Mouse (Mus musculus): ENCODE measurements around the gene Otx2. TPM values are rescaled to one million over a fixed set of nuclear protein-coding genes. Genes with fewer than 3 reads are reported as not detected.

The Otx2 gene
- polyA plus RNA-seq (2015; fragmentation: Nextera tagmentation; extraction: Ambion mirVana): not detected in 2 replicates

GRCm38 (mm10) chr14:48673541-48673940 is at the start of gene Otx2:
Otx2 (minus strand) TSS chr14:48673819.
- DNase-seq (ENCODE audit: low spot score): no peak

- DNase-seq (ENCODE audit: low spot score): no peak
Measured at GRCm38 (mm10) chr14:48722763-48723162, 49.1 kb upstream of the Otx2 start.

GRCm38 (mm10) chr14:48719296-48719695 is 45.7 kb upstream of the Otx2 start:
- DNase-seq (ENCODE audit: low spot score): no peak

DNA sequence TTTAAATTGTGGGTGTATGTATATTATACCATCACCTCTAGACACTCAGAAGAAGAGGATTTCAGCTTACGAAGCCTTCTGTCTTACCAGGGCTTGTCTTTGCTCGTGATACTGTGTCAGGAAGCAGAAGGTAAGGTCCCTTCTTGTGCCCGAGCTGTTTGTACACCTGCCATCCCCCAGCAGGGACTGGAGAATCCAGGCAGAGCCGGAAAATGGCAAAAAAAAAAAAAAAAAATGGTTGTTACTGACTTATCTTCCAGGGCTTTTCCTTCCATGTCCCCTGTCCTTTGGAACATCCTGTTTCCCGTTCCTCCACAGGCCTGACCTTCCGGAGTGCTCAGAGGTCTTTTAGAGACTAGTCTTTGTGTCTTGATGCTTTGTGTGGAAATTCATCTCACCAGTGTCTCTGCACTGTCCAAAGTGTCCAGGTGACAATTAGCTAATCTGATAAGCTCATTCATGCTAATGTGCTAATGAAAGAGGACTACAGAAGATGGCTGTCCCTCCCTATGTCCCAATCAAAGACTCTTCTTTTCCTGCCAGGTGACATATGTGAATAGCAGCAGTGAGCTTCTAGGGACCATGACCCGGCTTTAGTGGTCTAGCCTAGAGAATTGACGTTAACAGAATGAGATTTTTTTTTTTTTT is 44.1 kb upstream of the Otx2 start:
- no peak for DNase-seq (ENCODE audit: low spot score)

DNA sequence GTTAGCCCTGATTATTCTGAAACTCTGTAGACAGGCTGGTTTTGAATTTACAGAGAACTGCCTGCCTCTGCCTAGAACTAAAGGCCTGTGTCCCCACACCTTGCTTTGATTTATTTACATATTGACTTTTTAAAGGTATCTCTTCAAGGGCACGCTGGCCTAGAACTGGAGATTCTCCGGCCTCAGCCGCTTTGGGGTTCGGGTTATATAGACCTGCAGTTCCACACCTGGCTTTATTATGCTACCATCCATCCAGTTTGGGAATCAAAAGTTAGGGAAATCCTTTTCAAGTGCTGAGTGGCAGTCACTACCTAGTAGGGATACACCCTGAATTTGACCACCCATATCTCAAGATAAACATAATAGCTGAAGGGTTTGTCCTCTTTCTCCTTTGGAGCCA is 42.8 kb upstream of the Otx2 start:
- DNase-seq (ENCODE audit: low spot score): no peak

- DNase-seq (ENCODE audit: low spot score): no peak
Measured at GRCm38 (mm10) chr14:48710871-48711370, 37.3 kb upstream of the Otx2 start.

DNA sequence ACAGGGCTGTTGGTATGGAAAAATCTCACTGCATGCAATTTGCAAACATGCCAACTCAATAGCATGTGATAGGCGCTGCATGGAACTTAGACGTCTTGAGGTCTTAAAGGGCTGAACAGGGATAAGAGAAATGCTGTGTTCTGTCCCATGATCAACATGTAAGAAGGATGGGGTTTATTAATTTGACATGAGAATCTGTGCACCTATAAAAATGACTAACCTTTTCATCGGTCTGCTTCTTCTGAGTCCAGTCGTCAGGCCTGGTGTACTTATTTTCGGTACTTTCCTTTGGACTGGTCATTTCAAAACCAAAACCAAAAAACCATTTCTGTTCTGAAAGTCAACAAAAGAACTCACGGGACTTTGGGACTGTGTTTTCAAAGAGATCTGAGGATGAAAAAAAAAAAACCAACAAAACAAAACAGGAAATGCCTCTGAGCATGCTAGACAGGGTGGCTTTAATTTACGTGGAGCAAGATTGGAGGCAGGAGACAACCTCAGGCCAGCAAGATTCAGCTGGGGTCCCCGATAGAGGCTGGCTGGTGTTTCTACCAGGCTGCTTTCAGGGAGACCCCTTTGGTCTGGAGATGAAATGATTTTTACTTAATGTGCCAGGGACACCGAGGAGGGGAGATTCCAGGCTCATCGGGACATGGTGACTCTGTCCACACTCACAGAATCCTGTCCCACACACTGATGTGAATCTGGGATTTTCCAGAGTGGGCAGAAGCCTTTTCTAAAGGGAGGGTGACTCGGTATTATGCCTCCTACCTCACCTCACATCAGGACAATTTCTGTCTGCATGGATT is 36.6 kb upstream of the Otx2 start:
- no peak for DNase-seq (ENCODE audit: low spot score)

DNA sequence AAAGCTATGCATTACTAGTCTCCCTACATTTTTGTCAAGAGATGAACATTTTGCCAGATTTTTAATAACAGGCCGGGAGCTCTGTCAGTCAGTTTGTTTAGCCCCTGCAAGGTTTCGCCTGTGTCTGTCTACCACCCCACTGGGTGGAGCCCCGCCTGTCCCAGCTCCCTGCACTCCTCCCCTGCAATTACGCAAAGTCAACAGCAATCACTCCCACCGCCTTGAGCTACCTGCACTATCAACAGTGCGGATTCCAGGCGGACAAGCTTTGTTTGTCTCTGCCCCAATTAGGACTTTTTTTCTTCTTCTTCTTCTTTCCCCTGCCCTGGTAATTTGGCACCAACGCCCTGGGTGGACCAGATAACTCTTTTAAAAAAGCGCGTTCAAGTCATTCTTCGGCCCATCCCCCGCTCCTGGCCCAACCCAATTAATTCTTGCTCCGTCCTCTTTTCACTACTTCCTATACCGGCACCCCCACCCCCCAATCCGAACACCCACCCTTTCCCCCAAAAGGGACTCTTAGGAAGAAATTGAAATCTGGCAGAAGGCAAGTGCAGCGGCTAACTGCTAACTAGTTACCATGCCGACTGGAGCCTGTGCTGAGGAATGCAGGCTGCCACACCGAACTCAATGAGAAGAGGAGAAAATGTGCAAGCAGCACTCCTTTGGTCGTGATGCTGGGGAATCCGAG is 35.9 kb upstream of the Otx2 start:
- DNase-seq (ENCODE audit: low spot score): no peak

DNA sequence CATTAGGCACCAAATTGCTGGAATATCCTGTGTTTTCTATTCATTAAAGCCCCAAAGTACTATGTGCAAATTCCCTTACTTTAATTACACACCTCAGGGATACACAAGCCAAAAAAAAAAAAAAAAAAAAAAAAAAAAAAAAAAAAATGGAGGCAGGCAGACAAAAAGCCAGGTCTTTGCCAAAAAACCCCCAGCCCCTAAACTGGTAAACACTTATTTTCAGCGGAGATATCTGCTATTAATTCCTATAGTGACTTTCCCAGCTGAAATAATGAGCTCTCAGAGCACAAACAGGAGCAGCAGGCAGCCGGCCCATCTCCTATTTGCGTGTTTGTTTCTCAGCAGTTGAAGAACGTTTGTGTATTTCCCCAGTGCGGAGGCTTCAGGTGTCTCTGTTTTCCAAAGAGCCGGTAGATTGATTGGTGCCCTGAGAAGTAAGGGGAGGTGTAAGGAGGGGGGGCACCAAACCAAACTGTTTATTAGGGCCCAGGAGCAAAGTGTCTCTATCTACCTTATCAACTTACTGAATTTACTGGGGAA is 34.3 kb upstream of the Otx2 start:
- DNase-seq (ENCODE audit: low spot score): no peak

DNA sequence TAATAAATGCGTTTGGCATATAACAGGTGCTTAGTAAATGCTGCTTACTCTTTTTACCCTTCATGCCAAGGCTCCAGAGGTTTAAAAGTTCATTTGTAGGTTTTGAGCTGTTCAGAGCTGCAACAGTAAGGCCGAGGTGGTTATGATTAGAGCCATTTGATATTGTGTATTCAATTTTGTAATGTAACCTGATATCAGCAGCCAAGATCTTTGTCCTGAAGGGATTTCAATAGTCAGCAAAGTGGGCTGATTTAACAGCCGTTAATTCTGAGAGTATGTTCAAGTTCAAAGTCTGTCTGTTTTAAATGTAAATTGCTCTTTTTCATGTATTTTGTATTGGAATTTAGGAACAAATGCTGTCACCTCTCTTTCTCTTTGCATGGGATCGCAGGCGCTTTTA is 33.8 kb upstream of the Otx2 start:
- DNase-seq (ENCODE audit: low spot score): no peak

- no peak for DNase-seq (ENCODE audit: low spot score)
Measured at GRCm38 (mm10) chr14:48700790-48701370, 27.3 kb upstream of the Otx2 start.

GRCm38 (mm10) chr14:48679590-48679989 is 6.0 kb upstream of the Otx2 start:
- DNase-seq (ENCODE audit: low spot score): no peak

DNA sequence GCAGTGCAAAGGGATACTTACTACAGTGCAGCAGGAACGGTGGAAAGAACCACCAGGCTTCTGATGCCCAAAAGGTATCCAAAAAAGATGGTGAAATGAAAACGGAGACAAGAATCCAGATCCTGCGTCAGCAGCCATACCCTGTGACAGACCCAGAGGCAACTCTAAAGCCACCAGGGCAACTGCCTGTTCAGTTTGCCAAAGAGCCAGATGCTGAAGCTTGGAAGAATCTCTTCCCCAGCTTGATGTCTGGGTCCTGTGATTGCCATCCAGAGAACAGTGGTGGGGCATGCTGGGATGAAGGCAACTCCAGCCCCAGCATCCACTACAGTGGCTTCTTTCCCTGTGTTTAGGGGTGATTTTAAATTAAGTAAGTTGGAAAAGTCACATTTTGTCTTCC is 5.1 kb upstream of the Otx2 start:
- DNase-seq (ENCODE audit: low spot score): no peak

DNA sequence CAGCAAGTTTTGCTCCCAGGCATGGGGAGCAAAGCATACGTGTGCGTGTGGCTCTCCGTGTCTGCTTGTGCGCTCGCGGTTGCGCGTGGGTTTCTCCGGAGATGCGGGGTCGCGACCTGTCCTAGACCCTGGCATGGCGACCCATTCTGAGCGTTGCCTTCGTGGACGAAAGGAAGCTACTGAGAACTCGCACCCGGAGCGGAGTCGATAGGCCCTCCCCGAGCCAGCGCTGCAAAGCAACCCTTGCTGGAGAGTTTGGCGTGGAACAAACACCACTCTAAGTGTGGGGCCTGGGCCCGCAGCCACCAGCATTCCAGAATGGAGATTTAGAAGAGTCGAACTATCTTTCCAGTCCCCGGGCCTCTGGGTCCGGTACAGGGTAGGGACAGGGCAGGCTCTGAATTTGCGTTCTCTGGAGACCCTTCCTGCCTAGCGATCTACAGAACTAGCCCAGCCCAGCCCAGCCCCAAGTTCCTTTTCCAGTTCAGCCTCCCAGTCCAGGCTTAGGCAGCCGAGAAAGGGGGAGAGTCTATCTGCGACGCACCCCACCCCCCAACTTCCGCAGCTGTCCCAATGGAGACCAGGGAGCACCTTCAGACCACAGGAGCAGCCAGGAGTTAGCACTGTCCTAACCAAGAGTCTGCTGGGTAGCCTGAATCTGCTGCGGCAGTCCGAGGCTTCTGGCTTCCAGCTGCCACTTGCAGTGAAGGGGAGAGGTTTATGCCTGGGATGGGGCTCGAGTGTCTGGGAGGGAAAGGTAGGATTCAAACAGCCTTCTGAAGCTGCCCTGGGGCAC is 615 bp upstream of the Otx2 start:
- DNase-seq (ENCODE audit: low spot score): no peak

DNA sequence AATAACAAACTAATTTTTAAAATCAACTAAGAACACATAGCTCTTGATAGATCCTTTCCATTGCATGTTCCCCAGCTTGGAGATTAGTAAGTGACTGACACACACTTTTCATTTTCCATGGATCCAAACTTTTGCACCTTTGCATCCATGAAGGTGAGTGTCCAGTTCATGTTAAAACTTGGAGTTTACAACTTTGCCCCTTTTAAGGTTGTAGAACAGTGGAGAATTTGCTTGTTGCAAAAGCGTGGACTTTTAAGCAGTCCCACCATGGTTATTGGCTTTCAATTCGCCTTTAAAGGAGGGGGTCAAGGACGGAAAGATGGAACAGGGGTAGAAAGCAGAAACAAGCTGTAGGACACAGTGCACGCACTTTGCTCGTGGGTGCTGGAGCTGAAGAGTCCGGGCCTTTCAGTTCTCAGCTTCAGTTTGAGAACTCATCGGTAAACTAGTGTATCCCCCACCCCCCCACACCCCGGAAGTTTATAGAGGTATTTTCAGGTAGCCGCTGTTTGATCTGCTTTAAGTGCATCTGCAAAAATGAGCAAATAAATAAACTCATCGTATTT is 925 bp downstream of the Otx2 start:
- DNase-seq (ENCODE audit: low spot score): no peak

DNA sequence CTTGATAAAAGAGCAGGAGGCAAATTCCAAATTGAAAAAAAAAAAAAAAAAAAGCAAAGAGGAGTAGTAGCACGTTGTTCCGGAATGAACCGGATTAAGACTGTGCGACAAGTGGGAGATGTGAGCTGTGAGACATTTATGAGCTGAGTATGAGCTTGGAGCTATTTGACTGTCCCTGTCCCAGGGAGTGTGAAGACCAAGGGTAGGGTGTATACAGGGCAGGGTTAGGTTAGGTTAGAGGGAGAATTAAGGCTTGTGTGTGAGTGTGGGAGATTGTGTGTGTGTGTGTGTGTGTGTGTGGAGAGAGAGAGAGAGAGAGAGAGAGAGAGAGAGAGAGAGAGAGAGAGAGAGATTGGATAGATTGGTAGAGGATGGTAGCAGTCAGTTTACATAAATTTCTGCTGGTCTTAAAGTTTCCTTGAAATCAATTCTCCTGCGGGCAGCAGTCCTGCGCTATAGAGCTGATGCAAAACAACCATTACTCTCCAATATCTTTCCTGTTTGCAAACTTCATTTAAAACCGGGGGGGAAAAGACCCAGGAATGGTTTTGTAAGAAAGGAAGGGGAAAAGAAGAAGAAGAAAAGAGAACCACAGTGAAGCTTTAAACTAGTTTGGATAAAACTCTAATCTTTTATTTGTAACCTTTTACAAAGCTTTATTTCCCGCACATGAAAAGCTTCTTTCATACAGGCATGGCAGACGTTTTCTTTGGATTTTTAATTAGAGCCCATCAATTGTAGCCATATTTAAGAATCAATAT is 2.0 kb downstream of the Otx2 start:
- DNase-seq (ENCODE audit: low spot score): no peak

GRCm38 (mm10) chr14:48670761-48671479 is 2.7 kb downstream of the Otx2 start:
- DNase-seq (ENCODE audit: low spot score): no peak

- no peak for DNase-seq (ENCODE audit: low spot score)
Measured at GRCm38 (mm10) chr14:48670258-48670630, 3.4 kb downstream of the Otx2 start.
